Mouse (Mus musculus): ENCODE results near the gene Cel.

Cel gene

GRCm38 (mm10) chr2:28537995-28538816, 25.0 kb downstream of the Cel start:
- no peak for DNase-seq (ENCODE audit: low spot score in 2 of 2)

GRCm38 (mm10) chr2:28537634-28537920, 25.6 kb downstream of the Cel start:
- DNase-seq (ENCODE audit: low spot score in 2 of 2): no peak

GRCm38 (mm10) chr2:28536766-28537633, 26.2 kb downstream of the Cel start:
- no peak for DNase-seq (ENCODE audit: low spot score in 2 of 2)

- no peak for DNase-seq (ENCODE audit: low spot score in 2 of 2)
Observed at GRCm38 (mm10) chr2:28536166-28536565, 27.0 kb downstream of the Cel start.

GRCm38 (mm10) chr2:28535650-28536049, 27.6 kb downstream of the Cel start:
- no peak for DNase-seq (ENCODE audit: low spot score in 2 of 2)

GRCm38 (mm10) chr2:28535263-28535540, 28.0 kb downstream of the Cel start:
- DNase-seq (ENCODE audit: low spot score in 2 of 2): no peak

GRCm38 (mm10) chr2:28534436-28535262, 28.6 kb downstream of the Cel start:
- no peak for DNase-seq (ENCODE audit: low spot score in 2 of 2)

GRCm38 (mm10) chr2:28533901-28534435, 29.2 kb downstream of the Cel start:
- no peak for DNase-seq (ENCODE audit: low spot score in 2 of 2)

GRCm38 (mm10) chr2:28532938-28533771, 30.0 kb downstream of the Cel start:
- DNase-seq (ENCODE audit: low spot score in 2 of 2): peak; percentile 86 to 91

GRCm38 (mm10) chr2:28530311-28530710, 32.9 kb downstream of the Cel start:
- DNase-seq (ENCODE audit: low spot score in 2 of 2): no peak

- no peak for DNase-seq (ENCODE audit: low spot score in 2 of 2)
Observed at GRCm38 (mm10) chr2:28529856-28530255, 33.3 kb downstream of the Cel start.

GRCm38 (mm10) chr2:28528354-28528730, 34.9 kb downstream of the Cel start:
- no peak for DNase-seq (ENCODE audit: low spot score in 2 of 2)

- no peak for DNase-seq (ENCODE audit: low spot score in 2 of 2)
Observed at GRCm38 (mm10) chr2:28527436-28528353, 35.5 kb downstream of the Cel start.

GRCm38 (mm10) chr2:28525943-28526876, 37.0 kb downstream of the Cel start:
- no peak for DNase-seq (ENCODE audit: low spot score in 2 of 2)

GRCm38 (mm10) chr2:28525219-28525942, 37.8 kb downstream of the Cel start:
- DNase-seq (ENCODE audit: low spot score in 2 of 2): peak in 1 of 2 experiments; percentile 59

GRCm38 (mm10) chr2:28524406-28524805, 38.8 kb downstream of the Cel start:
- DNase-seq (ENCODE audit: low spot score in 2 of 2): no peak

- DNase-seq (ENCODE audit: low spot score in 2 of 2): peak; percentile 81 to 85
Observed at GRCm38 (mm10) chr2:28523643-28524117, 39.5 kb downstream of the Cel start.

GRCm38 (mm10) chr2:28522166-28522565, 41.0 kb downstream of the Cel start:
- no peak for DNase-seq (ENCODE audit: low spot score in 2 of 2)
